Mouse (Mus musculus) ES-E14 (cell line): ENCODE results near the gene Tldc1. TPM values are rescaled to one million over a fixed set of nuclear protein-coding genes. Genes with fewer than 3 reads are reported as not detected.

Source experiments
- DNase-seq: peaks from one replicate; pipeline ENCODE4 v3.0.0-alpha.2; 2013; ENCODE audit warnings: low read depth, low spot score
- H3K27ac ChIP-seq: 2 replicates; pipeline ENCODE4 v1.5.1; 2012; ENCODE audit warnings: low read depth, mild to moderate bottlenecking, low read length, moderate library complexity, mixed read lengths; ENCODE audit not compliant: poor library complexity, insufficient read depth, severe bottlenecking
- H3K36me3 ChIP-seq: 2 replicates; pipeline ENCODE4 v1.6.1; 2012; ENCODE audit warnings: mild to moderate bottlenecking, low read length, moderate library complexity, mixed read lengths; ENCODE audit not compliant: control insufficient read depth, poor library complexity, insufficient read depth, severe bottlenecking
- H3K4me1 ChIP-seq, 2 experiments: fragments of 150-350 bp in 1 of 2; sonication (generic) in 1 of 2; 2 replicates each; pipeline ENCODE4 v1.6.1; 2012; ENCODE audit warnings: low read length in 2 of 2, mild to moderate bottlenecking in 1 of 2, mixed read lengths in 1 of 2; ENCODE audit not compliant: control insufficient read depth in 2 of 2, insufficient read depth in 2 of 2, poor library complexity in 1 of 2
- H3K4me3 ChIP-seq, 2 experiments: fragments of 150-350 bp in 1 of 2; sonication (generic) in 1 of 2; 2 replicates each; pipeline ENCODE4 v1.5.1; 2012; ENCODE audit warnings: low read length in 2 of 2, low read depth in 1 of 2, mild to moderate bottlenecking in 1 of 2, mixed read lengths in 1 of 2; ENCODE audit not compliant: insufficient read depth in 1 of 2, poor library complexity in 1 of 2, severe bottlenecking in 1 of 2
- H3K9ac ChIP-seq: 2 replicates; pipeline ENCODE4 v1.6.1; 2012; ENCODE audit warnings: low read depth, mild to moderate bottlenecking, low read length, mixed read lengths; ENCODE audit not compliant: poor library complexity, insufficient read depth, severe bottlenecking
- H3K9me3 ChIP-seq: fragments of 150-350 bp; sonication (generic); 2 replicates; pipeline ENCODE4 v1.6.1; 2012; ENCODE audit warnings: low read depth, mild to moderate bottlenecking, low read length; ENCODE audit not compliant: control insufficient read depth, insufficient read depth
- CHD2 ChIP-seq: IDR thresholded peaks from 2 replicates; pipeline ENCODE4 v1.6.1; 2014; ENCODE audit warnings: mild to moderate bottlenecking, low read depth, low read length, inconsistent platforms
- HCFC1 ChIP-seq: IDR thresholded peaks from 2 replicates; pipeline ENCODE4 v1.6.1; 2012; ENCODE audit warnings: low read length, inconsistent platforms, borderline replicate concordance; ENCODE audit not compliant: insufficient read depth
- MAFK ChIP-seq: IDR thresholded peaks from 2 replicates; pipeline ENCODE4 v1.6.1; 2014; ENCODE audit warnings: mild to moderate bottlenecking, low read depth, low read length, inconsistent platforms; ENCODE audit not compliant: insufficient read depth
- ZC3H11A ChIP-seq: IDR thresholded peaks from 2 replicates; pipeline ENCODE4 v1.6.1; 2012; ENCODE audit warnings: low read depth, mild to moderate bottlenecking, inconsistent platforms, low read length, borderline replicate concordance
- ZNF384 ChIP-seq: IDR thresholded peaks from 2 replicates; pipeline ENCODE4 v1.6.1; 2012; ENCODE audit warnings: low read depth, low read length, inconsistent platforms
- in situ Hi-C, 2 experiments: fragments of 600-800 bp; cut with MboI; formaldehyde crosslinking; loops; one replicate each; pipeline ENCODE4 v1.15.1; 2025; ENCODE audit warnings: low sequenced_read_pairs in 2 of 2, inconsistent platforms in 1 of 2; ENCODE audit not compliant: unreplicated experiment in 2 of 2
- total RNA-seq: library from RNA; depleted of rRNA; stranded (reverse); fragments of 300-350 nt; gene quantifications from 2 replicates; pipeline ENCODE4 v1.2.3, GENCODE M21; 2012; rRNA removed

Gene Tldc1
- total RNA-seq, 1 experiment: 9.2 TPM

DNA sequence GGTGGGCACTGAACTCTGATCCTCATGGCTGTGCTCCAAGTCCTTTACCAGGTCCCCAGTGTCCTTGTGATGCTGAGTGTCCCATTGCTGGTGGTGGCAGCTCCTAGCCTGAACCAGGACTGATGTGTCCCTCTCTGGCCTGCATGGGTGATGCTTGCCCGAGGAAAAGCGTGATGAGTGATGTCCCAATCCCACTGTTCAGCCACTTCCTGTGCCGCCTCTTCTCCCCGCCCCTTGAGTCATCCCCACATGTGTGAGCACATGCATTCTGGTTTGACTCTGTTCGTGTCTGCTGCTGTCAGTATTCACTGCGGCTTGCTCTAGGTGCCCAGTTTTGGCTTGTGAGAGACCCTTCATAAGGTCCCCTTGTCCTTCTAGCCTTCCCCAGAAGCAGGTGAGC is 66.0 kb downstream of the Tldc1 start:
- peaks cover 0 to 11% of the 10 kb centered on the region in 2 experiments; a peak in 1 of 4 replicates for H3K4me1 ChIP-seq
- H3K36me3 ChIP-seq: no peaks in the 10 kb centered on the region
- DNase-seq: no peak
- no peak overlapping the region for H3K27ac ChIP-seq
- TF ChIP-seq ZC3H11A: no peak
- no peak for TF ChIP-seq CHD2
- no peak for TF ChIP-seq MAFK
- no peak for TF ChIP-seq ZNF384
- TF ChIP-seq HCFC1: no peak
- H3K9me3 ChIP-seq: no peaks in the 10 kb centered on the region
- no peak overlapping the region for H3K4me3 ChIP-seq
- no peak overlapping the region for H3K9ac ChIP-seq
- in situ Hi-C loops: no loop called here

Other genes with a start within 250 kb of the Tldc1 start
- 167 and 198 TPM in 2 replicates for gene Mbtps1, start 219.7 kb downstream of the Tldc1 start, total RNA-seq
- gene Hsdl1, start 203.2 kb downstream of the Tldc1 start, total RNA-seq: 19.5 and 19.7 TPM in 2 replicates
- 0.79 and 1.0 TPM in 2 replicates for gene Dnaaf1, start 203.2 kb downstream of the Tldc1 start, total RNA-seq
- gene Taf1c, start 173.2 kb downstream of the Tldc1 start, total RNA-seq: 24.8 and 28.3 TPM in 2 replicates
- gene Adad2, start 165.7 kb downstream of the Tldc1 start, total RNA-seq: 6.8 and 8.0 TPM in 2 replicates
- gene Kcng4, start 142.7 kb downstream of the Tldc1 start, total RNA-seq: 0.67 and 0.74 TPM in 2 replicates
- gene Wfdc1, start 112.1 kb downstream of the Tldc1 start, total RNA-seq: 0.13 TPM in 1 of 2 replicates, not detected in the other
- gene Atp2c2, start 78.4 kb downstream of the Tldc1 start, total RNA-seq: 0.80 and 0.90 TPM in 2 replicates
- gene Cotl1, start 62.1 kb upstream of the Tldc1 start, total RNA-seq: 40.5 and 73.3 TPM in 2 replicates
- gene Klhl36, start 83.8 kb upstream of the Tldc1 start, total RNA-seq: 3.2 and 3.6 TPM in 2 replicates
- 201 and 211 TPM in 2 replicates for gene Usp10, start 131.9 kb upstream of the Tldc1 start, total RNA-seq
- 27.0 and 34.8 TPM in 2 replicates for gene Gm20388, start 132.4 kb upstream of the Tldc1 start, total RNA-seq
- 4.4 and 12.1 TPM in 2 replicates for gene Crispld2, start 214.0 kb upstream of the Tldc1 start, total RNA-seq